Mouse (Mus musculus) gastrocnemius, adult 2 months (tissue): Measurements from ENCODE around the gene Tppp. TPM values are rescaled to one million over a fixed set of nuclear protein-coding genes. Genes with fewer than 3 reads are reported as not detected.
"Not testable (repeated sequence)": the region's sequence is repeated elsewhere in the genome, so short reads cannot be mapped to it uniquely, and the experiment has no call there.

Experiments used
- DNase-seq: peaks from one replicate; pipeline ENCODE4 v3.0.0; 2022
- H3K27ac ChIP-seq: fragments of 200-600 bp; 2 replicates; pipeline ENCODE4 v1.8.1; 2022; ENCODE audit warnings: mild to moderate bottlenecking
- H3K4me3 ChIP-seq: fragments of 200-600 bp; 2 replicates; pipeline ENCODE4 v1.8.1; 2022; ENCODE audit warnings: mild to moderate bottlenecking, moderate library complexity
- CTCF ChIP-seq: fragments of 200-600 bp; IDR thresholded peaks from 2 replicates; pipeline ENCODE4 v1.8.1; 2022; ENCODE audit warnings: antibody characterized with exemption, mild to moderate bottlenecking, moderate library complexity
- intact Hi-C: fragments of 180-260 bp; cut with DNase I; formaldehyde crosslinking; loops from one replicate; pipeline ENCODE4 v1.15.1; 2025
- total RNA-seq, 2 experiments: library from RNA; stranded (reverse); gene quantifications; 2 replicates each; pipeline ENCODE4 v1.2.3; 2021

Tppp gene
- total RNA-seq, 2 experiments from 2014 or later = 4.7 to 8.6 TPM

DNA sequence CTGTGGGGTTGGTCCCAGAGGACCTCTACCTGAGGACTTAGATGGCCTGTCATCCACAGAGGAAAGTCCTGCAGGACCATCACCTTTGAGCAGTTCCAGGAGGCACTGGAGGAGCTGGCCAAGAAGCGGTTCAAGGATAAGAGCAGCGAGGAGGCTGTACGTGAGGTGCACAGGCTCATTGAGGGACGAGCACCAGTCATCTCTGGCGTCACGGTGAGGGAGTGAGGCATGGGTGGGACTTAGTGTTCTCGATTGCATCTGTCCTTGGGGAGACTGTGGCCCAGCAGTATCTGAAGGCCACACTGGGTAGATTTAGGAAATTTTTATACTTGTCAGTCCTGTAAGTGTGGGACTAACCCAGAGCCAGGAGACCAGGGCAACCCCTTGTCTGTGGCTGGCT is 21.5 kb downstream of the Tppp start:
- no peak for DNase-seq
- intact Hi-C loops = no loop called here
- no peak for TF ChIP-seq CTCF
- no peak overlapping the region for H3K4me3 ChIP-seq
- no peak overlapping the region for H3K27ac ChIP-seq

DNA sequence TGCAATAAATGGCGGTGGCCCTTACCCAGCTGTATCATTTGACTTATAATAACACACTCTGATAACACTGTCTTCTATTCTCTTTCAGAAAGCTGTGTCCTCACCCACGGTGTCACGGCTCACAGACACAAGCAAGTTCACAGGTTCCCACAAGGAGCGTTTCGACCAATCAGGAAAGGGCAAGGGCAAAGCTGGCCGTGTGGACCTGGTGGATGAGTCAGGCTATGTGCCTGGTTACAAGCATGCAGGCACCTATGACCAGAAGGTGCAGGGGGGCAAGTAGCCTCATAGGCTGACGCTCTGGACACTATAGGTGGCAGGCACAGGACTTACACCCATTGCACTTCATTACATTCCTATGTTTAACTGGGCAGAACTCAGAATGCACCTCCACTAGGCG is 21.9 kb downstream of the Tppp start:
- H3K27ac ChIP-seq = no peak overlapping the region
- no peak for DNase-seq
- TF ChIP-seq CTCF = no peak
- no peak overlapping the region for H3K4me3 ChIP-seq
- intact Hi-C loops = no loop called here

DNA sequence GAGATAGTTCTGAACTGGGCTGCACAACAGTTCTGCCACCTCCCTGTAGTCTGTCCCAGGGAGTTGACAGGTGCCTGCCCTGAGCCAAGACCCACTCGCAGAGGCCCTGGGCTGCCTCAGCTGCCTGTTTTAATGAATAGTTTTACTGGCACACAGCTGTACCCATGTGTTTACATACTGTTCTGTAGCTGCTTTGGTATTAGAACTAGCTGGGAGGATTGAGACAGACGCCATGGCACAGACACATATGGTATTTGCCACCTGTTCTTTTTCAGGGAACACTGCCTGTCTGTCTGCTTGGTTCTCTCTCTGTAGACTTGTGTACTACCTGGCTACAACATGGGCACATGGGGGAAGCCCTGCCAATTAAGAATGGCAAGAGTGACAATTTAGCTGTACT is 25.5 kb downstream of the Tppp start:
- intact Hi-C loops = no loop called here
- no peak for TF ChIP-seq CTCF
- Histone ChIP-seq H3K27ac (no peak overlapping the region), H3K4me3 (no peak overlapping the region)
- DNase-seq = no peak

DNA sequence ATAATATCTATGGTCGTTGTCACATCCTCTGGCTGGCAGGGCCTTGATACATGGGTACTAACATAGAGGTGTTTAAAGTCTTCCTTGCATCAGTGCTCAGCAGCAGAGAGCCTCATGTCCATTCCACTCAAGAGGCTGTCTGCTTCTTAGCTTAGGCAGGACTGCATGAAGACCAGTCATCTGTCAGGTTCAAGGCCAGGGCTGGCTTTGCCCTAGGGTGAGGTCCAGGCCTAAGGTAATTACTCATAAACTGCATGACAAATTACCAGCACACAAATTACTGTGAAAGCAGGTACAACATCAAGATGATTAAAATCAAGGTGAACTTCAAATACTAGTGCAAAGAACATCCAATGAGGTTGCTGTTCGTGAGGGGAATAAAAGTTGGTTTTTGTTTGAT is 26.6 kb downstream of the Tppp start:
- TF ChIP-seq CTCF = no peak
- no peak overlapping the region for H3K4me3 ChIP-seq
- intact Hi-C loops = no loop called here
- H3K27ac ChIP-seq = no peak overlapping the region
- DNase-seq = no peak

DNA sequence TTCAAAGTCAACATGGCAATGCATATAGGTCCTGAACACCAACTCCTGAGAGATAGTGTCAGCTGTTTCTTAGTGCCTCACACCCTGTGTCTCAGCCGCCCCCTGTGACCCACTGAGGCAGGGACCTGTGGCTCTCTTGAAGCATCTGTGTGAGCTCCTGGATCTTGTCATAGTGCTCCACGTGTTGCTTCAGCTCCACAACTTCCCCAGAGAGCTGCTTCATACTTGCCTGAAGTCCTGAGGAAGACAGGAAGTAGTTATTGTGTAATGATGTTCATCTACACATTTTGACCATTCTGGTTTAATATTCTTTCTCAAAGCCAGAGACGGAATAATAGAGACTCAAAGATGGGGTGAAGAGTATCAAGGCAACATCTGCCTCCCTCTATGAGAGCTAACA is 30.7 kb downstream of the Tppp start:
- TF ChIP-seq CTCF = no peak
- Histone ChIP-seq H3K4me3 (no peak overlapping the region), H3K27ac (no peak overlapping the region)
- DNase-seq = no peak
- intact Hi-C loops = no loop called here

DNA sequence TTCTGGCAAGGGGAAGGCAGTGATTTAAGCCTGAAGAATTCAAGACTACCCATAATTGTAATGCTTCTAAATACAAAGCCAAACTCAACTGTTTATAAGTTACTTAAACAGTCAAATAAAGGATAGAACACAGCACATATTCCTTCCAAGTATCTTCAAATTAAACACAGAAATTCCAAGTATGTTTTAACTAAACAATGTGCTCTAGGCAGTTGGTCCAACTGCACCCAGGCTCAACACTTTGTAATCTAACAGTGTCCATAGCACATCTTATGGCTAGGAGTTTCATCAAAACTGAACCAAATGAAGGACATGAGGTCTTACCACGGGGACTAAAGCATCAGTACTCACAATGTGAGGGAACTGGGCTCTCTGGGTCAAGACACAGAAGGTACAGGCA is 47.0 kb downstream of the Tppp start:
- Histone ChIP-seq H3K4me3 (no peak overlapping the region), H3K27ac (no peak overlapping the region)
- TF ChIP-seq CTCF = no peak
- intact Hi-C loops = no loop called here
- no peak for DNase-seq

DNA sequence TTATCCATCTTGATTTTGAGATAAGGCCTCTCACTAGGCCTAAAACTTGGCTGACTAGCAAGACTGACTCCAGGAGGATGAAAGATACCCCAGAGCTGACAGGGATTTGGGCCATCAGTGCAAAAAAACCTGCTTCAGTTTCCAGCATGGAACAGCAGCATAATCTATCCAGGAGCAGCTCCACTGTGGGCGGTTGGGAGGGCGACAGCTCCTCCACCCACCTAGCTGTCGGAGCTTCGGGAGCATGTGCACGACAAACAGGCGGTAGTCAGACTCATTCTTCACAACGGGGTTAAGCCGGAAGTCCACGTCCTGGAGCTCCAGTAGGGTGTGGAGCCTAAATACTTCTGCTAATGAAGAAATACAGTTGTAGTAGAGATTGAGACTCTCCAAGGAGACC is 48.9 kb downstream of the Tppp start:
- no peak for DNase-seq
- no peak for TF ChIP-seq CTCF
- no peak overlapping the region for H3K27ac ChIP-seq
- no peak overlapping the region for H3K4me3 ChIP-seq
- intact Hi-C loops = no loop called here

DNA sequence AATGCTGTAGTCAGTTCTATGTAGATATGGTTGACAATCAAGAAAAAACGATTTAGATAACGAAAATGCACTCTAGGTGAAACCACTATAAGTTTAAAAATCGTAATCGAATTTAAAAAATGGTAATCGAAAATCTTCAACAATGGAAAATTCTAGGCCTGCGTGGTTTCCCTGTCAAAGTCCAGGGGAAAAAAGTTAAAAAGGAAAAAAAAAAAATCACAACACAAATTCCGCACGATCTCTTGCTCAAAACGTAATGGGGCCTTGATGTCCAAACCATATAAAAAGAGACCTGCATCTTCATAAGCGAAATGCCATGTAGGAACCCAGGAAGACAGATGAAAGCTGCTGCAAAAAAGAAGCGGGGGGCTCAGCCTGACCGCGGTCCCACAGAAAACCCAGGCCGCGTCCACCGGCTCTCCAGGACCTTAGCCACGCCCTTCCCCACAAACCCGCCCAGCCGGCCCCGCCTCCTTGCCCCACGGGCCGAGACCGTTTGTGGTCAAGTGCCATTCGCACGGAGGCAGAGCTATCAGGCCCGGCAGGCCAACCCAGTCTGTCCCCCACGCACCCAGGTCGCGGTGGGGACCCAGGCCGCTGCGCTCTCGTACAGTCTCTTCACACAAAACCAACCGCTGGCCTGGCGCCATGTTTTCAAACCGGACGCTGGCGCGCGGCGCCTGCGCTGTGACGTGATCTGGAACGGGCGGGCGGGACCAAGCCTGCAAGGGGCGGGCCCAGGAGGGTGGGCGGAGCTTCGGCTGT is 52.6 kb downstream of the Tppp start, which contains the start of gene Cep72:
Cep72 (minus strand) TSS at position 687 of the 765 bp plus-strand sequence.
- peak within 1 kb of the TSS; percentile 92 for H3K27ac ChIP-seq
- no peak for TF ChIP-seq CTCF
- intact Hi-C loops = no loop called here
- DNase-seq = peak; percentile 93
- H3K4me3 ChIP-seq = peak within 1 kb of the TSS; percentile 97

DNA sequence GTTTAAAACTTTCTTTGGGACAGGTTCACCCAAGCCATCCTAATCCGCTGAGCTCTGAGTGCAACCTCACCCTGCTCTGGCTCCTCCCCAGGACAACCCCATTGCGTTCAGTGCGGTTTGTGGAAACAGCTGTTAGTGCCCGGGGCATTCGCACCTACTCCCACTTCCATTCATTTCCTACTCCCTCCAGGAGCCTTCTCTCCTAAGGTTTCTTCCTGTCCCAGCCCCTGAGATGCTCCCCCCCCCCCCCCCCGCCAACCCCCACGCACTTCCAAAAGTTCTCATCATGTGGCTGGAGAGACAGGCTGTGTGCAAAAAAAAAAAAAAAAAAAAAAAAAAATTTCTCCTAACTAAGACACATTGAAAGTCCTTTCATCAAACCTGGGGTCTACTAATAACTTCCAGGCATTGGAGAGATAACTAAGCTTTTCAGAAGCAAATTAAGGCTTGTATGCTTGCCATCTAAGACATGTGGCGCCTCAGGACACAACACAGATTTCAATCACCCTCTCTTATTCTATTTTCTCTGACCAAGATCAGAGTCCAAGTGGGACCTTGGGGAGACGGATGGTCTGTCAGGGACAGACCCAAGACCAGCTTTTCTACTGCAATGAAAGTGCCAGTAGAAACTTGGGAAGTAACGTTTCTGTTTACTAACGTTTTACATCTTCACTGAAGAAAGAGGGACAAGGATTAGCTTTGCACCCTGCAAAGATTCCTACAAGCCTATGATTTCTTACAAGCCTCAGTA is 53.3 kb downstream of the Tppp start:
- TF ChIP-seq CTCF = no peak
- Histone ChIP-seq H3K4me3 (peak overlapping the region; percentile 97), H3K27ac (peak overlapping the region; percentile 92; the same call in 1 of the 2 replicates)
- DNase-seq = no peak
- intact Hi-C loops = no loop called here

DNA sequence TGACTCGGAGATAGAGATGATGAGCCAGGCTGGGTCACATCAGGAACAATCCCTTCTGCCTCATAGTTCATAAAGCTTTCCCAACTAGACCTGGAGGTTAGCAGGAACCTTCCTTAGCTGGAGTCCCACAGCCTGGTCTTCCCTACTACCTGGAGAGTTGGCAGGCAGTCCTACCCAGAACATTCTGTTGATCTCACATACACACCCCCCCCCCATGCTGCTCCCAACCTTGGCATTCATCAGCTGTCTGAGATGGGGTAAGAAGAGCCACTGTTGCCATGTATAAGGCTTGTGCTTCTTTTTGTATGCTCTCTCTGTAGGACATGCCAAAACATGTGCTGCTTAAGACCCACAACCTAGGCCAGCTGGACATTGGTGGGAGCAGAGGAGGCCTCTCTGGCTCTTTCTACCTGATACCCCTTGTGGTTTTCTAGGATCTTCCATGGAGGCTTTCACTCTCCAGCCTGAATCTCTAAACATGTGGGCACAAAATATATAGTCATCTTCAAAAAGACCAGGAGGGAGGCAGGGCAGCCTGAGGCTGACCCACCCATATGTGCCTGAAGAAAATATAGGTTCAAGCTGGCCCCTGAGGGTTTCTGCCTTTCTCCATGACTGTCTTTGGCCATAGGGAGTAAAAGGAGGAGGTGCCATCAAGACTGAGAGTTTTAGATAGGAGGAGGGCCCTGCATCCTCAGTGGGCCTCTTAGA is 54.3 kb downstream of the Tppp start:
- TF ChIP-seq CTCF = no peak
- Histone ChIP-seq H3K27ac (no peak overlapping the region), H3K4me3 (no peak overlapping the region)
- DNase-seq = no peak
- intact Hi-C loops = no loop called here

DNA sequence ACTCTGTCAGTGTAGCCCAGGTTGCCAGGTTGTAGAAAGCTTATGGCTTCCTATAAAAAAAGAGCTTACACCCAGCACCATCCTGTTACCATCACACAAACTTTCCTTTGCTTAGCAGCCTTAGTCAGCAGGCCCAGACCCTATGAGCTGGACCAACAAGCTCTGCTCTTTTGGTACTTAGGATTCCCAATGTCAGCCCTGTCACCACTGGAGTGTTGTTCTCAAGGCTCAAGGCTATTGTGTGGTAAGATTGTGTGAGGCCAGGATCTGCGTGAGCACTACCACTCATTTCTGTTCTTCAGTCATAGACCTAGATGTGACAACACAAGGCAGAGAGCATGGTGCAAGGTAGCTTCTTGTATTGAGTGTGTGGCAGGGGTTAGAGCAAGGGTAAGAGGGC is 57.4 kb downstream of the Tppp start:
- no peak overlapping the region for H3K4me3 ChIP-seq
- TF ChIP-seq CTCF = no peak
- intact Hi-C loops = no loop called here
- no peak overlapping the region for H3K27ac ChIP-seq
- DNase-seq = no peak

DNA sequence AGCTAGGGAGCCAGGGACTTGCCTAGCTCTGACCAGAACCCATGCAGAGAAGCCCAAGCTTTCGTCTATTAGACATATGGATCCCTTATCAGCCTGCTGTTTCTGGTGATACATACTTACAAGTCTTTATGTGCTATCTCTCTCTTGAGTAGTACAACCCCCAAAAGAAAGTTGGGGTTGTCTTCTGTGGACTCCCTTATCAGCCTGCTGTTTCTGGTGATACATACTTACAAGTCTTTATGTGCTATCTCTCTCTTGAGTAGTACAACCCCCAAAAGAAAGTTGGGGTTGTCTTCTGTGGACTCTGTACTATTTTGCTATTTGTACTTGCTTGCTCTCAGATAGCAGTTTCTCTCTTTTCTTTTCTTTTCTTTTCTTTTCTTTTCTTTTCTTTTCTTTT is 62.0 kb downstream of the Tppp start:
- DNase-seq, H3K27ac ChIP-seq, H3K4me3 ChIP-seq, intact Hi-C loops: not testable (repeated sequence)

DNA sequence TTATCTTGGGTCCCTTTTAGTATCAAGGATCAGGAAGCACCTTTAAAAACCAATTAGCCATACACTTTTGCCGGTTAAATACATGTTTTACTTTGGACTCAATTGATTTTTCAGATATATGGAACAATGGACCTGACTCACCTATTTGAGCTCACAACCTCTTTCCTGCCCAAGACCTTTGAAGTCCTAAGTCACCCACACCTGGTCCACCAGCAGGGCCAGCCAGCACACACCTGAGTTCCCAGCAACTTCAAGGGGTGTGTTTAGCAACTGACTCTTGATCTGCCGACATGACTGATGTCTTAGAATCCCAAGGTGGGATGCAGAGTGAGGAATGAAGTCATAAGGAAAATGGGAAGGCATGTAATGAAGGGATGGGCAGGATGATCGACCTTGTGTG is 62.5 kb downstream of the Tppp start:
- no peak overlapping the region for H3K27ac ChIP-seq
- no peak for DNase-seq
- TF ChIP-seq CTCF = no peak
- H3K4me3 ChIP-seq = no peak overlapping the region
- intact Hi-C loops = no loop called here
